Mouse (Mus musculus): ENCODE measurements around the gene Atp1b1.

- no peak for TF ChIP-seq CTCF (IDR thresholded peaks at IDR 0.05; ENCODE audit: extremely low read depth, insufficient read depth, low read length)
- TF ChIP-seq POLR2A (IDR thresholded peaks at IDR 0.05; ENCODE audit: extremely low read depth, insufficient read depth, low read length) = no peak
Observed at GRCm38 (mm10) chr1:164450231-164450630, 7.9 kb downstream of the Atp1b1 start.

All from cortical plate, adult 2 months (tissue).